Mouse (Mus musculus): ENCODE measurements around the gene Esr1. TPM values are rescaled to one million over a fixed set of nuclear protein-coding genes. Genes with fewer than 3 reads are reported as not detected.

Esr1 gene
- polyA plus RNA-seq, 1 experiment from 2014 or later, result 0.29 TPM

- H3K9ac ChIP-seq (ENCODE audit: low read length), result no peak overlapping the region
- no peak overlapping the region for H3K27ac ChIP-seq (ENCODE audit: low read length)
- no peaks in the 10 kb centered on the region for H3K36me3 ChIP-seq (ENCODE audit: control insufficient read depth, insufficient read depth)
- no peak overlapping the region for H3K4me3 ChIP-seq (ENCODE audit: low read length)
- no peaks in the 10 kb centered on the region for H3K9me3 ChIP-seq (replicated peaks; ENCODE audit: control insufficient read depth, low read length)
- 83% methylated on average over 5 of the region's 5 CpGs for WGBS
- ATAC-seq (replicated peaks; ENCODE audit: extremely low read depth, insufficient read depth, low FRiP score), result no peak
- H3K4me2 ChIP-seq (ENCODE audit: low read depth, low read length), result no peak overlapping the region
- no peaks in the 10 kb centered on the region for H3K4me1 ChIP-seq (ENCODE audit: control insufficient read depth, insufficient read depth, low read length)
- H3K27me3 ChIP-seq (ENCODE audit: control insufficient read depth, insufficient read depth, low read length), result no peaks in the 10 kb centered on the region
Measured at GRCm38 (mm10) chr10:4943148-4943547, 331.8 kb downstream of the Esr1 start.

DNA sequence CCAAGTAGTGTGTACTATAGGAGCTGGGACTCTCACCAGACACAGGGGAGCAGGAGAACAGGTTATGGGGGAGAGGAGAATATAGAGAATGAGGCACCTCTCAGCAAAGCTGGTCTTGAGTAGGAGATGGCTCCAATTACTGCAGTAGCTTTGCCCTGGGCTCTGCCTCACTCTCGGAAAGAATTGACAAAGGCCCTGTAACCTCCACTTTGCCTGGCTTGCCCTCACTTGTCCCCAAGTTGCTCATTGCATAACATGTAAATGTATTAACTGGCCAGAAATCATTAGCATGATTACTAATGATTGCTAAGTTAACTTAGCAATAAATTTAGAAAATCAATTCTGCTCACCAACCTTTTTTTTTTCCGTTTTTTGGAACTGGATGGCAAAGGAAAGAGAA lies 333.3 kb downstream of the Esr1 start:
- H3K27ac ChIP-seq (ENCODE audit: low read length), result no peak overlapping the region
- H3K4me1 ChIP-seq (ENCODE audit: control insufficient read depth, insufficient read depth, low read length), result no peaks in the 10 kb centered on the region
- no peaks in the 10 kb centered on the region for H3K36me3 ChIP-seq (ENCODE audit: control insufficient read depth, insufficient read depth)
- H3K4me2 ChIP-seq (ENCODE audit: low read depth, low read length), result no peak overlapping the region
- no peak overlapping the region for H3K9ac ChIP-seq (ENCODE audit: low read length)
- no peaks in the 10 kb centered on the region for H3K9me3 ChIP-seq (replicated peaks; ENCODE audit: control insufficient read depth, low read length)
- WGBS, result 55% methylated on average over 2 of the region's 2 CpGs
- H3K27me3 ChIP-seq (ENCODE audit: control insufficient read depth, insufficient read depth, low read length), result no peaks in the 10 kb centered on the region
- no peak for ATAC-seq (replicated peaks; ENCODE audit: extremely low read depth, insufficient read depth, low FRiP score)
- no peak overlapping the region for H3K4me3 ChIP-seq (ENCODE audit: low read length)

DNA sequence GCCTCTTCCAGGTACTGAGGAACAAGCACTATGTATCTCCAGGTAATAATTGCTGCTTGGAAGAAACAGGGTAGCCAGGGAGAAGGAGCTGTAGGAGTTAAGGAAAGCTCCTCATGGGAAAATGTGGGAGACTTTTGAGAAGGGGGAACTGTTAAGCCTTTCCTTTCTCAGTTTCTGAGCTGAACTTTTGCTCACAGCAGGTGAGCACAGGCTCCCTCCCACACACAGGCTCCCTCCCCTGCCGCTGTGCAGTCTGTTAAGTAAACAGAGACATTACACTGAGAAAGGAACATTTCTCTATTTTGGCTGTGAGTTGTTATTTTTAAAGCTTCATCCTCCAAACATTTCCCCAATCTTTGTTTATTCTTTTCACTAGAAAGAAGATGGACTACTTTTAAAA lies 354.4 kb downstream of the Esr1 start:
- Histone ChIP-seq H3K27me3 (ENCODE audit: control insufficient read depth, insufficient read depth, low read length) (no peaks in the 10 kb centered on the region), H3K36me3 (ENCODE audit: control insufficient read depth, insufficient read depth) (no peaks in the 10 kb centered on the region), H3K4me3 (ENCODE audit: low read length) (no peak overlapping the region), H3K9ac (ENCODE audit: low read length) (no peak overlapping the region), H3K4me1 (ENCODE audit: control insufficient read depth, insufficient read depth, low read length) (no peaks in the 10 kb centered on the region), H3K27ac (ENCODE audit: low read length) (no peak overlapping the region), H3K4me2 (ENCODE audit: low read depth, low read length) (no peak overlapping the region), H3K9me3 (replicated peaks; ENCODE audit: control insufficient read depth, low read length) (no peaks in the 10 kb centered on the region)
- no peak for ATAC-seq (replicated peaks; ENCODE audit: extremely low read depth, insufficient read depth, low FRiP score)
- 25% methylated on average over 1 of the region's 1 CpGs for WGBS

- Histone ChIP-seq H3K27me3 (ENCODE audit: control insufficient read depth, insufficient read depth, low read length) (no peaks in the 10 kb centered on the region), H3K9ac (ENCODE audit: low read length) (no peak overlapping the region), H3K27ac (ENCODE audit: low read length) (no peak overlapping the region), H3K36me3 (ENCODE audit: control insufficient read depth, insufficient read depth) (no peaks in the 10 kb centered on the region), H3K4me1 (ENCODE audit: control insufficient read depth, insufficient read depth, low read length) (no peaks in the 10 kb centered on the region), H3K4me2 (ENCODE audit: low read depth, low read length) (no peak overlapping the region), H3K9me3 (replicated peaks; ENCODE audit: control insufficient read depth, low read length) (no peaks in the 10 kb centered on the region), H3K4me3 (ENCODE audit: low read length) (no peak overlapping the region)
- no peak for ATAC-seq (replicated peaks; ENCODE audit: extremely low read depth, insufficient read depth, low FRiP score)
- 69% methylated on average over 7 of the region's 7 CpGs for WGBS
Measured at GRCm38 (mm10) chr10:4971156-4971555, 359.8 kb downstream of the Esr1 start.

- Histone ChIP-seq H3K4me1 (ENCODE audit: control insufficient read depth, insufficient read depth, low read length) (no peaks in the 10 kb centered on the region), H3K27ac (ENCODE audit: low read length) (no peak overlapping the region), H3K4me2 (ENCODE audit: low read depth, low read length) (no peak overlapping the region), H3K36me3 (ENCODE audit: control insufficient read depth, insufficient read depth) (no peaks in the 10 kb centered on the region), H3K4me3 (ENCODE audit: low read length) (no peak overlapping the region), H3K9ac (ENCODE audit: low read length) (no peak overlapping the region), H3K9me3 (replicated peaks; ENCODE audit: control insufficient read depth, low read length) (no peaks in the 10 kb centered on the region), H3K27me3 (ENCODE audit: control insufficient read depth, insufficient read depth, low read length) (no peaks in the 10 kb centered on the region)
- ATAC-seq (replicated peaks; ENCODE audit: extremely low read depth, insufficient read depth, low FRiP score), result no peak
Measured at GRCm38 (mm10) chr10:4971586-4971985, 360.2 kb downstream of the Esr1 start.

- no peak for ATAC-seq (replicated peaks; ENCODE audit: extremely low read depth, insufficient read depth, low FRiP score)
- no peak overlapping the region for H3K4me3 ChIP-seq (ENCODE audit: low read length)
- H3K4me2 ChIP-seq (ENCODE audit: low read depth, low read length), result no peak overlapping the region
- no peak overlapping the region for H3K27ac ChIP-seq (ENCODE audit: low read length)
- no peaks in the 10 kb centered on the region for H3K36me3 ChIP-seq (ENCODE audit: control insufficient read depth, insufficient read depth)
- H3K27me3 ChIP-seq (ENCODE audit: control insufficient read depth, insufficient read depth, low read length), result no peaks in the 10 kb centered on the region
- no peaks in the 10 kb centered on the region for H3K9me3 ChIP-seq (replicated peaks; ENCODE audit: control insufficient read depth, low read length)
- H3K9ac ChIP-seq (ENCODE audit: low read length), result no peak overlapping the region
- 59% methylated on average over 2 of the region's 2 CpGs for WGBS
- H3K4me1 ChIP-seq (ENCODE audit: control insufficient read depth, insufficient read depth, low read length), result no peaks in the 10 kb centered on the region
Measured at GRCm38 (mm10) chr10:4972026-4972425, 360.6 kb downstream of the Esr1 start.

DNA sequence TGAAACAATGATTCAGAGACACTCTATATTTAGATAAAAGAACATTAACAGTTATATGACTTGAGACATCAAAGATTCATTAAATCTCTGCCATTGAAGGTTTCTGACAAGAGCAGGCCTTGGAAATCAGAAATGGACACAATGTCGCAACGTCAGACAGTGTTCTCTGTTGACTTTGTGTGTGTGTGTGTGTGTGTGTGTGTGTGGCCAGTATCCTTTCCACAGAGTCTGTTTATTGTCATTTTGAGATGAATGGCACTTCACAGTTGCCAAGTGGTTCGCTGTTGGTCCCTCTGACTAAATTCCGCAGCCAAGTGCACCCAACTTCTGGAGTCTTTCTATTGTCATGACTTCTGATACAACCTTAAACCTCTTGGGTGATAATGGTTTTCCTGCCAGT lies 362.9 kb downstream of the Esr1 start:
- H3K9ac ChIP-seq (ENCODE audit: low read length), result no peak overlapping the region
- no peak overlapping the region for H3K4me2 ChIP-seq (ENCODE audit: low read depth, low read length)
- no peaks in the 10 kb centered on the region for H3K36me3 ChIP-seq (ENCODE audit: control insufficient read depth, insufficient read depth)
- no peaks in the 10 kb centered on the region for H3K4me1 ChIP-seq (ENCODE audit: control insufficient read depth, insufficient read depth, low read length)
- no peaks in the 10 kb centered on the region for H3K9me3 ChIP-seq (replicated peaks; ENCODE audit: control insufficient read depth, low read length)
- WGBS, result 66% methylated on average over 4 of the region's 4 CpGs
- no peak overlapping the region for H3K4me3 ChIP-seq (ENCODE audit: low read length)
- no peaks in the 10 kb centered on the region for H3K27me3 ChIP-seq (ENCODE audit: control insufficient read depth, insufficient read depth, low read length)
- no peak overlapping the region for H3K27ac ChIP-seq (ENCODE audit: low read length)
- ATAC-seq (replicated peaks; ENCODE audit: extremely low read depth, insufficient read depth, low FRiP score), result no peak

DNA sequence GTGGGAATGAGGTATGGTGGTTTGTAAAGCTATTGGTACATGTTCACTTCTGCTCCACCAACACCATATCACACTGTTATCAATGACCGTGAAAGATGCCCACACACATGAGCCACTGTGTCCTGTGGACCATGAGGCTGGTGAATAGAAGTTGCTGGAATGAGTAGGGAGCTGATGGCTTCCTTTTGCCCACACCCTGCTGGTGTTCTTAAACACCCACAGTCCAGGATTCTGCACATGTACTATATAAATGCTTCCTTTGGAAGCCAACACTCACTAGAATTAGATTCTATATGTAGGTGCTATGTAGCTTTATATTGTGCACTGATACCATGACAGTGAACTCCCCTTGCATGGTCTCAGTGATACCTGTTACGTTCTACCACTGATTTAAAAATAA lies 365.2 kb downstream of the Esr1 start:
- no peaks in the 10 kb centered on the region for H3K9me3 ChIP-seq (replicated peaks; ENCODE audit: control insufficient read depth, low read length)
- no peak overlapping the region for H3K9ac ChIP-seq (ENCODE audit: low read length)
- H3K27ac ChIP-seq (ENCODE audit: low read length), result no peak overlapping the region
- ATAC-seq (replicated peaks; ENCODE audit: extremely low read depth, insufficient read depth, low FRiP score), result no peak
- no peaks in the 10 kb centered on the region for H3K36me3 ChIP-seq (ENCODE audit: control insufficient read depth, insufficient read depth)
- no peaks in the 10 kb centered on the region for H3K4me1 ChIP-seq (ENCODE audit: control insufficient read depth, insufficient read depth, low read length)
- no peak overlapping the region for H3K4me2 ChIP-seq (ENCODE audit: low read depth, low read length)
- H3K27me3 ChIP-seq (ENCODE audit: control insufficient read depth, insufficient read depth, low read length), result no peaks in the 10 kb centered on the region
- whole genome bisulfite sequencing, result 83% methylated on average over 2 of the region's 2 CpGs
- H3K4me3 ChIP-seq (ENCODE audit: low read length), result no peak overlapping the region

- H3K27me3 ChIP-seq (ENCODE audit: control insufficient read depth, insufficient read depth, low read length), result no peaks in the 10 kb centered on the region
- no peak overlapping the region for H3K4me3 ChIP-seq (ENCODE audit: low read length)
- no peak overlapping the region for H3K27ac ChIP-seq (ENCODE audit: low read length)
- no peaks in the 10 kb centered on the region for H3K4me1 ChIP-seq (ENCODE audit: control insufficient read depth, insufficient read depth, low read length)
- H3K4me2 ChIP-seq (ENCODE audit: low read depth, low read length), result no peak overlapping the region
- no peaks in the 10 kb centered on the region for H3K36me3 ChIP-seq (ENCODE audit: control insufficient read depth, insufficient read depth)
- no peak for ATAC-seq (replicated peaks; ENCODE audit: extremely low read depth, insufficient read depth, low FRiP score)
- H3K9me3 ChIP-seq (replicated peaks; ENCODE audit: control insufficient read depth, low read length), result no peaks in the 10 kb centered on the region
- WGBS, result 79% methylated on average over 3 of the region's 3 CpGs
- H3K9ac ChIP-seq (ENCODE audit: low read length), result no peak overlapping the region
Measured at GRCm38 (mm10) chr10:4977374-4977773, 366.0 kb downstream of the Esr1 start.

- H3K4me1 ChIP-seq (ENCODE audit: control insufficient read depth, insufficient read depth, low read length), result no peaks in the 10 kb centered on the region
- ATAC-seq (replicated peaks; ENCODE audit: extremely low read depth, insufficient read depth, low FRiP score), result no peak
- no peaks in the 10 kb centered on the region for H3K36me3 ChIP-seq (ENCODE audit: control insufficient read depth, insufficient read depth)
- no peak overlapping the region for H3K27ac ChIP-seq (ENCODE audit: low read length)
- no peaks in the 10 kb centered on the region for H3K9me3 ChIP-seq (replicated peaks; ENCODE audit: control insufficient read depth, low read length)
- no peak overlapping the region for H3K9ac ChIP-seq (ENCODE audit: low read length)
- H3K4me3 ChIP-seq (ENCODE audit: low read length), result no peak overlapping the region
- H3K4me2 ChIP-seq (ENCODE audit: low read depth, low read length), result no peak overlapping the region
- H3K27me3 ChIP-seq (ENCODE audit: control insufficient read depth, insufficient read depth, low read length), result no peaks in the 10 kb centered on the region
- 48% methylated on average over 2 of the region's 2 CpGs for WGBS
Measured at GRCm38 (mm10) chr10:4983919-4984318, 372.5 kb downstream of the Esr1 start.

Measured in heart, embryonic 16.5 days (tissue).